In genomic region chr2:34993696-34994356, GRCm38 (mm10) we compare ENCODE assay signal across 17 mouse cellular contexts. TPM values are rescaled to one million over a fixed set of nuclear protein-coding genes. Genes with fewer than 3 reads are reported as not detected.
A peak's percentile ranks its signal among the peaks of the same experiment; 100 is the strongest.
DNase-seq lines count a peak whose midpoint lies in the region; ATAC-seq lines count a peak whose summit lies in the region.
"Had no signal": no experiment of that assay in that cellular context is flagged by ENCODE, and none has a peak within 500 bp of the region (broad histone marks: within the 10 kb centered on the region; RNA-seq: fewer than 3 reads in every experiment).

No protein-coding gene starts in this region.

- intact Hi-C loops in gastrocnemius, postnatal 36 days (cut with DNase I) = no loop called here

- H3K9ac ChIP-seq in forebrain, embryonic 13.5 days = no peak overlapping the region
- no peak overlapping the region for H3K9ac ChIP-seq in hindbrain, embryonic 14.5 days
- H3K9ac ChIP-seq in midbrain, embryonic 14.5 days (replicated peaks; ENCODE audit: low read length) = no peak overlapping the region
- H3K9ac ChIP-seq: heart, embryonic 13.5 days; lung, embryonic 15.5 days had no signal

- peaks cover 31% of the 10 kb centered on the region for H3K4me1 ChIP-seq in forebrain, embryonic 13.5 days
- H3K4me1 ChIP-seq in hindbrain, embryonic 14.5 days (replicated peaks; ENCODE audit: control insufficient read depth, insufficient read depth, low read length) = peaks cover 17% of the 10 kb centered on the region
- H3K4me1 ChIP-seq in midbrain, embryonic 14.5 days (ENCODE audit: control insufficient read depth, insufficient read depth, low read length) = peaks cover 19% of the 10 kb centered on the region
- H3K4me1 ChIP-seq: heart, embryonic 13.5 days; lung, embryonic 15.5 days had no signal

- DNase-seq in Muller cell, postnatal 12 days (ENCODE audit: inconsistent ontology term) = peak; percentile 51
- DNase-seq in hindbrain, embryonic 14.5 days (ENCODE audit: low spot score) = peak; percentile 33
- peak; percentile 53 for DNase-seq in midbrain, embryonic 14.5 days
- DNase-seq in spleen, adult 12 weeks (ENCODE audit: low spot score) = no peak
- DNase-seq in thymus, postnatal 36 days = no peak
- DNase-seq in gastrocnemius, postnatal 36 days = no peak
- DNase-seq in liver = no peak
- DNase-seq: adrenal gland, postnatal 10 days; cerebellum, adult 8-10 months; kidney, adult 8-10 months; thymus, adult 18-20 months had no signal

- no peaks in the 10 kb centered on the region for H3K9me3 ChIP-seq in forebrain, embryonic 13.5 days (replicated peaks)
- H3K9me3 ChIP-seq in hindbrain, embryonic 14.5 days (ENCODE audit: control insufficient read depth, low read length) = no peaks in the 10 kb centered on the region
- H3K9me3 ChIP-seq in midbrain, embryonic 14.5 days (ENCODE audit: control insufficient read depth, low read length) = no peaks in the 10 kb centered on the region
- H3K9me3 ChIP-seq: G1E; heart, embryonic 13.5 days; lung, embryonic 15.5 days had no signal

- H3K4me3 ChIP-seq in forebrain, embryonic 13.5 days = no peak overlapping the region
- H3K4me3 ChIP-seq in hindbrain, embryonic 14.5 days (replicated peaks; ENCODE audit: low read length) = no peak overlapping the region
- H3K4me3 ChIP-seq in midbrain, embryonic 14.5 days (replicated peaks; ENCODE audit: low read depth, low read length) = no peak overlapping the region
- H3K4me3 ChIP-seq: heart, embryonic 13.5 days; lung, embryonic 15.5 days; myocyte had no signal

- H3K27me3 ChIP-seq in forebrain, embryonic 13.5 days = no peaks in the 10 kb centered on the region
- H3K27me3 ChIP-seq in hindbrain, embryonic 14.5 days (ENCODE audit: control insufficient read depth, insufficient read depth, low read length) = no peaks in the 10 kb centered on the region
- no peaks in the 10 kb centered on the region for H3K27me3 ChIP-seq in midbrain, embryonic 14.5 days (ENCODE audit: control insufficient read depth, insufficient read depth, low read length)
- H3K27me3 ChIP-seq: lung, embryonic 15.5 days had no signal

- H3K4me2 ChIP-seq in forebrain, embryonic 13.5 days = 0 out of 2 replicates have a peak overlapping the region, but pooled peaks have one; percentile 8
- H3K4me2 ChIP-seq in hindbrain, embryonic 14.5 days (replicated peaks) = peak overlapping the region; percentile 29
- H3K4me2 ChIP-seq in midbrain, embryonic 14.5 days (ENCODE audit: low read length) = peak overlapping the region; percentile 38
- H3K4me2 ChIP-seq: heart, embryonic 13.5 days; liver, embryonic 11.5 days; lung, embryonic 15.5 days had no signal

- no peaks in the 10 kb centered on the region for H3K36me3 ChIP-seq in forebrain, embryonic 13.5 days (ENCODE audit: poor library complexity, severe bottlenecking)
- H3K36me3 ChIP-seq in hindbrain, embryonic 14.5 days (replicated peaks; ENCODE audit: control insufficient read depth, insufficient read depth) = no peaks in the 10 kb centered on the region
- no peaks in the 10 kb centered on the region for H3K36me3 ChIP-seq in midbrain, embryonic 14.5 days (ENCODE audit: control insufficient read depth, insufficient read depth, low read length)
- H3K36me3 ChIP-seq: G1E; heart, embryonic 13.5 days; lung, embryonic 15.5 days had no signal

- ATAC-seq in forebrain, embryonic 13.5 days = peak; percentile 57
- peak; percentile 51; the same call in 1 of the 2 replicates for ATAC-seq in hindbrain, embryonic 14.5 days (ENCODE audit: low FRiP score)
- ATAC-seq in midbrain, embryonic 14.5 days (ENCODE audit: low FRiP score, low TSS enrichment) = peak; percentile 27; the same call in 1 of the 2 replicates

- WGBS in forebrain, embryonic 13.5 days = 15% methylated on average over 5 of the region's 5 CpGs
- 55% methylated on average over 5 of the region's 5 CpGs for WGBS in hindbrain, embryonic 14.5 days
- 13% methylated on average over 5 of the region's 5 CpGs for WGBS in midbrain, embryonic 14.5 days

- peak overlapping the region; percentile 82 for H3K27ac ChIP-seq in forebrain, embryonic 13.5 days
- H3K27ac ChIP-seq in hindbrain, embryonic 14.5 days = peak overlapping the region; percentile 82
- peak overlapping the region; percentile 89 for H3K27ac ChIP-seq in midbrain, embryonic 14.5 days (replicated peaks; ENCODE audit: low read depth, low read length)
- H3K27ac ChIP-seq: heart, embryonic 13.5 days; lung, embryonic 15.5 days had no signal

RNA-seq across cellular contexts. Expression of gene Traf1, which starts 32.3 kb away (rescaled TPM):
- polyA plus RNA-seq in forebrain, embryonic 13.5 days (2015; fragmentation: Nextera tagmentation; extraction: Ambion mirVana) = 0.13 and 0.34 TPM in 2 replicates
- polyA plus RNA-seq in hindbrain, embryonic 14.5 days (2014; fragmentation: Nextera tagmentation; extraction: Ambion mirVana) = 1.2 and 2.0 TPM in 2 replicates
- polyA plus RNA-seq in midbrain, embryonic 14.5 days (2014; fragmentation: Nextera tagmentation; extraction: Ambion mirVana) = 0.87 and 3.3 TPM in 2 replicates
- total RNA-seq in gastrocnemius, postnatal 36 days (2021) = 1 to 10 TPM in 1 of 2 experiments, under 1 TPM in 1; 0.76 to 1.1 TPM
- polyA plus RNA-seq: G1E had no signal

Comparison
In these comparisons a context has a peak if more than half of its experiments do, and no peak if none do; other contexts are left out.
1. DNase-seq: peak in Muller cell, postnatal 12 days (single experiment), hindbrain, embryonic 14.5 days (single experiment) and midbrain, embryonic 14.5 days (single experiment); none in spleen, adult 12 weeks (single experiment), thymus, postnatal 36 days (0 of 2), gastrocnemius, postnatal 36 days (0 of 2) and liver (single experiment).
2. Peak in every context shown above with its lines, with median percentiles within 50 percentile points of each other: ATAC-seq, H3K27ac ChIP-seq and H3K4me2 ChIP-seq.